Mouse (Mus musculus) inflammation-experienced regulatory T-cells, adult 6 months (primary cell): Measurements from ENCODE around the gene Slc44a1. TPM values are rescaled to one million over a fixed set of nuclear protein-coding genes. Genes with fewer than 3 reads are reported as not detected.

Source experiments
- ATAC-seq: one replicate; pipeline ENCODE4 v1.8.0; 2017
- polyA plus RNA-seq, 3 experiments: library from polyadenylated mRNA; unstranded; fragments of 100-300 nt; shearing (Covaris generic); gene quantifications; one replicate each; pipeline ENCODE4 v1.2.1; 2017

Gene Slc44a1
- polyA plus RNA-seq, 3 experiments from 2014 or later: 2.3 to 5.5 (median 5.0) TPM

GRCm38 (mm10) chr4:53474109-53474508 lies 33.9 kb downstream of the Slc44a1 start:
- no peak for ATAC-seq

- no peak for ATAC-seq
Measured at GRCm38 (mm10) chr4:53475230-53475952, 35.2 kb downstream of the Slc44a1 start.

GRCm38 (mm10) chr4:53478644-53479043 lies 38.4 kb downstream of the Slc44a1 start:
- ATAC-seq: no peak

- no peak for ATAC-seq
Measured at GRCm38 (mm10) chr4:53487216-53488188, 47.3 kb downstream of the Slc44a1 start.

- no peak for ATAC-seq
Measured at GRCm38 (mm10) chr4:53488803-53489202, 48.6 kb downstream of the Slc44a1 start.

GRCm38 (mm10) chr4:53490371-53490770 lies 50.2 kb downstream of the Slc44a1 start:
- no peak for ATAC-seq

GRCm38 (mm10) chr4:53491269-53491668 lies 51.1 kb downstream of the Slc44a1 start:
- peak; percentile 81 for ATAC-seq

GRCm38 (mm10) chr4:53495646-53496045 lies 55.4 kb downstream of the Slc44a1 start:
- no peak for ATAC-seq

- no peak for ATAC-seq
Measured at GRCm38 (mm10) chr4:53502764-53503163, 62.6 kb downstream of the Slc44a1 start.

GRCm38 (mm10) chr4:53512131-53512916 lies 72.1 kb downstream of the Slc44a1 start:
- ATAC-seq: peak; percentile 38

GRCm38 (mm10) chr4:53513276-53514081 lies 73.3 kb downstream of the Slc44a1 start:
- ATAC-seq: peak; percentile 32

GRCm38 (mm10) chr4:53516011-53516532 lies 75.9 kb downstream of the Slc44a1 start:
- ATAC-seq: no peak

- no peak for ATAC-seq
Measured at GRCm38 (mm10) chr4:53519429-53519828, 79.2 kb downstream of the Slc44a1 start.

- no peak for ATAC-seq
Measured at GRCm38 (mm10) chr4:53521028-53521427, 80.8 kb downstream of the Slc44a1 start.

- no peak for ATAC-seq
Measured at GRCm38 (mm10) chr4:53522655-53523054, 82.4 kb downstream of the Slc44a1 start.

- ATAC-seq: no peak
Measured at GRCm38 (mm10) chr4:53525503-53525902, 85.3 kb downstream of the Slc44a1 start.

- ATAC-seq: no peak
Measured at GRCm38 (mm10) chr4:53525994-53526393, 85.8 kb downstream of the Slc44a1 start.

GRCm38 (mm10) chr4:53526446-53526845 lies 86.2 kb downstream of the Slc44a1 start:
- ATAC-seq: no peak

GRCm38 (mm10) chr4:53535795-53536194 lies 95.6 kb downstream of the Slc44a1 start:
- ATAC-seq: no peak

- ATAC-seq: no peak
Measured at GRCm38 (mm10) chr4:53537101-53537500, 96.9 kb downstream of the Slc44a1 start.

GRCm38 (mm10) chr4:53537539-53537938 lies 97.3 kb downstream of the Slc44a1 start:
- no peak for ATAC-seq

GRCm38 (mm10) chr4:53538600-53538999 lies 98.4 kb downstream of the Slc44a1 start:
- no peak for ATAC-seq
